Mouse (Mus musculus) forebrain, embryonic 13.5 days (tissue): ENCODE data around the gene Selenos. TPM values are rescaled to one million over a fixed set of nuclear protein-coding genes. Genes with fewer than 3 reads are reported as not detected.

Experiments
- ATAC-seq: fragments of 200-750 bp; cut with Nextera tagmentation; 2 replicates; pipeline ENCODE4 v1.8.0; 2017
- H3K27ac ChIP-seq: fragments of 300-500 bp; sonication (generic); 2 replicates; pipeline ENCODE4 v1.5.1; 2015; ENCODE audit warnings: inconsistent platforms, mild to moderate bottlenecking, moderate library complexity
- H3K27me3 ChIP-seq: fragments of 300-500 bp; sonication (generic); 2 replicates; pipeline ENCODE4 v1.6.1; 2015; ENCODE audit warnings: mild to moderate bottlenecking, inconsistent platforms
- H3K36me3 ChIP-seq: fragments of 300-500 bp; sonication (generic); 2 replicates; pipeline ENCODE4 v1.6.1; 2015; ENCODE audit warnings: mild to moderate bottlenecking, inconsistent platforms; ENCODE audit not compliant: poor library complexity, severe bottlenecking
- H3K4me1 ChIP-seq: fragments of 300-500 bp; sonication (generic); 2 replicates; pipeline ENCODE4 v1.6.1; 2015; ENCODE audit warnings: inconsistent platforms
- H3K4me2 ChIP-seq: fragments of 300-500 bp; sonication (generic); 2 replicates; pipeline ENCODE4 v1.6.1; 2015; ENCODE audit warnings: inconsistent platforms, mild to moderate bottlenecking, moderate library complexity
- H3K4me3 ChIP-seq: fragments of 300-500 bp; sonication (generic); 2 replicates; pipeline ENCODE4 v1.5.1; 2015; ENCODE audit warnings: mild to moderate bottlenecking, inconsistent platforms
- H3K9ac ChIP-seq: fragments of 300-500 bp; sonication (generic); 2 replicates; pipeline ENCODE4 v1.6.1; 2015; ENCODE audit warnings: mild to moderate bottlenecking, inconsistent platforms
- H3K9me3 ChIP-seq: fragments of 300-500 bp; sonication (generic); replicated peaks from 2 replicates; pipeline ENCODE4 v1.6.1; 2016; ENCODE audit warnings: inconsistent platforms
- WGBS: fragments of 180-500 bp; shearing (Covaris S2); methylation state at CpG from one replicate; pipeline ENCODE4 v1.1.7; 2015; 5-methylcytosine and 5-hydroxymethylcytosine counted together
- polyA plus RNA-seq: library from polyadenylated mRNA; unstranded; fragments of >200 nt; fragmentation: Nextera tagmentation; extraction: Ambion mirVana; gene quantifications from 2 replicates; pipeline ENCODE4 v1.2.1, GENCODE M21; 2015

Gene Selenos
- 70.7 TPM in 2 replicates for polyA plus RNA-seq

- Histone ChIP-seq H3K4me2 (peak within 1 kb of the TSS; percentile 77), H3K9me3 (no peaks in the 10 kb centered on the region), H3K27me3 (no peaks in the 10 kb centered on the region), H3K9ac (peak within 1 kb of the TSS; percentile 82), H3K4me3 (peak within 1 kb of the TSS; percentile 87), H3K4me1 (peaks cover 22% of the 10 kb centered on the region), H3K36me3 (peaks cover 58% of the 10 kb centered on the region), H3K27ac (peak within 1 kb of the TSS; percentile 79)
- under 1% methylated on average over 61 of the region's 65 CpGs for WGBS
- ATAC-seq, result peak; percentile 100
Observed at GRCm38 (mm10) chr7:66079364-66080230, at the start of gene Selenos. Gene Selenos, plus strand, starts transcription at chr7:66079649.

- Histone ChIP-seq H3K9ac (no peak overlapping the region), H3K36me3 (no peaks in the 10 kb centered on the region), H3K4me2 (no peak overlapping the region), H3K9me3 (no peaks in the 10 kb centered on the region), H3K4me1 (no peaks in the 10 kb centered on the region), H3K27me3 (no peaks in the 10 kb centered on the region), H3K27ac (no peak overlapping the region), H3K4me3 (no peak overlapping the region)
- 83% methylated on average over 8 of the region's 8 CpGs for WGBS
- no peak for ATAC-seq
Observed at GRCm38 (mm10) chr7:66036809-66037208, 42.6 kb upstream of the Selenos start.

GRCm38 (mm10) chr7:66038261-66038660 lies 41.2 kb upstream of the Selenos start:
- H3K4me1 ChIP-seq, result 0 out of 2 replicates have a peak, but pooled peaks cover 1% of the 10 kb centered on the region
- no peak for ATAC-seq
- H3K9me3 ChIP-seq, result no peaks in the 10 kb centered on the region
- H3K4me2 ChIP-seq, result no peak overlapping the region
- H3K27ac ChIP-seq, result no peak overlapping the region
- H3K4me3 ChIP-seq, result no peak overlapping the region
- no peaks in the 10 kb centered on the region for H3K27me3 ChIP-seq
- H3K9ac ChIP-seq, result no peak overlapping the region
- no peaks in the 10 kb centered on the region for H3K36me3 ChIP-seq
- WGBS, result 85% methylated on average over 3 of the region's 3 CpGs

- H3K36me3 ChIP-seq, result no peaks in the 10 kb centered on the region
- WGBS, result 85% methylated on average over 11 of the region's 11 CpGs
- H3K9ac ChIP-seq, result no peak overlapping the region
- no peaks in the 10 kb centered on the region for H3K9me3 ChIP-seq
- no peak for ATAC-seq
- no peak overlapping the region for H3K27ac ChIP-seq
- no peak overlapping the region for H3K4me2 ChIP-seq
- H3K4me3 ChIP-seq, result no peak overlapping the region
- H3K4me1 ChIP-seq, result peaks cover 6% of the 10 kb centered on the region; the same call in 1 of the 2 replicates
- H3K27me3 ChIP-seq, result no peaks in the 10 kb centered on the region
Observed at GRCm38 (mm10) chr7:66038730-66039129, 40.7 kb upstream of the Selenos start.

- no peak overlapping the region for H3K27ac ChIP-seq
- WGBS, result 82% methylated on average over 18 of the region's 18 CpGs
- H3K27me3 ChIP-seq, result no peaks in the 10 kb centered on the region
- H3K9ac ChIP-seq, result no peak overlapping the region
- H3K36me3 ChIP-seq, result no peaks in the 10 kb centered on the region
- no peak for ATAC-seq
- no peaks in the 10 kb centered on the region for H3K9me3 ChIP-seq
- no peak overlapping the region for H3K4me3 ChIP-seq
- H3K4me1 ChIP-seq, result peaks cover 17% of the 10 kb centered on the region
- no peak overlapping the region for H3K4me2 ChIP-seq
Observed at GRCm38 (mm10) chr7:66040026-66040814, 39.2 kb upstream of the Selenos start.

GRCm38 (mm10) chr7:66043552-66044459 lies 35.6 kb upstream of the Selenos start, which contains the start of gene Gm45213:
Gene Gm45213, plus strand, starts transcription at chr7:66043602.
- 80% methylated on average over 10 of the region's 10 CpGs for WGBS
- H3K4me3 ChIP-seq, result no peak within 1 kb of the TSS
- peak; percentile 53 for ATAC-seq
- H3K36me3 ChIP-seq, result no peaks in the 10 kb centered on the region
- H3K27me3 ChIP-seq, result no peaks in the 10 kb centered on the region; the same call in 1 of the 2 replicates
- no peak within 1 kb of the TSS for H3K4me2 ChIP-seq
- H3K4me1 ChIP-seq, result peaks cover 21% of the 10 kb centered on the region
- H3K9ac ChIP-seq, result no peak within 1 kb of the TSS
- H3K27ac ChIP-seq, result no peak within 1 kb of the TSS
- no peaks in the 10 kb centered on the region for H3K9me3 ChIP-seq

GRCm38 (mm10) chr7:66044617-66045016 lies 34.8 kb upstream of the Selenos start:
- Histone ChIP-seq H3K36me3 (no peaks in the 10 kb centered on the region), H3K9ac (no peak overlapping the region), H3K4me1 (peaks cover 21% of the 10 kb centered on the region), H3K4me2 (no peak overlapping the region), H3K4me3 (no peak overlapping the region), H3K9me3 (no peaks in the 10 kb centered on the region), H3K27ac (no peak overlapping the region), H3K27me3 (no peaks in the 10 kb centered on the region; the same call in 1 of the 2 replicates)
- WGBS, result 39% methylated on average over 9 of the region's 9 CpGs
- no peak for ATAC-seq

GRCm38 (mm10) chr7:66046921-66047918 lies 32.2 kb upstream of the Selenos start:
- Histone ChIP-seq H3K27me3 (no peaks in the 10 kb centered on the region; the same call in 1 of the 2 replicates), H3K36me3 (no peaks in the 10 kb centered on the region), H3K9me3 (no peaks in the 10 kb centered on the region), H3K4me3 (no peak overlapping the region), H3K4me2 (no peak overlapping the region), H3K27ac (no peak overlapping the region), H3K4me1 (peaks cover 21% of the 10 kb centered on the region), H3K9ac (no peak overlapping the region)
- ATAC-seq, result no peak
- 69% methylated on average over 17 of the region's 17 CpGs for WGBS

- ATAC-seq, result no peak
- no peak overlapping the region for H3K9ac ChIP-seq
- H3K4me3 ChIP-seq, result no peak overlapping the region
- no peaks in the 10 kb centered on the region for H3K36me3 ChIP-seq
- H3K9me3 ChIP-seq, result no peaks in the 10 kb centered on the region
- 82% methylated on average over 4 of the region's 4 CpGs for WGBS
- H3K27me3 ChIP-seq, result no peaks in the 10 kb centered on the region; the same call in 1 of the 2 replicates
- peaks cover 21% of the 10 kb centered on the region for H3K4me1 ChIP-seq
- no peak overlapping the region for H3K4me2 ChIP-seq
- H3K27ac ChIP-seq, result no peak overlapping the region
Observed at GRCm38 (mm10) chr7:66047975-66048374, 31.5 kb upstream of the Selenos start.

- Histone ChIP-seq H3K4me1 (peaks cover 16% of the 10 kb centered on the region), H3K4me3 (no peak overlapping the region), H3K9ac (no peak overlapping the region), H3K9me3 (no peaks in the 10 kb centered on the region), H3K36me3 (no peaks in the 10 kb centered on the region), H3K4me2 (no peak overlapping the region), H3K27me3 (no peaks in the 10 kb centered on the region; the same call in 1 of the 2 replicates), H3K27ac (no peak overlapping the region)
- ATAC-seq, result no peak
- 79% methylated on average over 12 of the region's 12 CpGs for WGBS
Observed at GRCm38 (mm10) chr7:66048446-66049230, 30.8 kb upstream of the Selenos start.
